Mouse (Mus musculus): ENCODE data around the gene Crip1.

DNA sequence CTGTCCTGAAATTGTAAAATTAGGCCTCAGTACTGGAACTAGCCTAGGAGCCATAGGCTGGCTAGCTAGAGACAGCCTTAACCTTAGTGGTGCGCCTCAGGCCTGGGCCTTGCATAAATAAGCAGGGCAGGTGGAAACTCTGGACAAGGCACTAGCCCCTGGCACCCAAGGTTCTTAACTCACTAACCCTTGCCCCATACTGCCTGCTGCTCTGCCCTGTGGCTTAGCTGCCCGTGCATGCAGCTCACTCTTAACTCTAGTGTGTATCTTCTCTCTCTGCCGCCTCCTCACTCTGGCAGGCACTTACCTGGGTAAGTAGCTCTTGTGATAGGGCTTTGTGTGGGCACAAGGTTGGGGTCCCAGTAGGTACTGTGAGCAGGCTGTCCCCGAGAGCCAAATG lies 11.6 kb upstream of the Crip1 start:
- TF ChIP-seq CTCF (IDR thresholded peaks at IDR 0.05; ENCODE audit: control insufficient read depth, insufficient read depth, insufficient read length) (no peak), MYOG (IDR thresholded peaks at IDR 0.05; ENCODE audit: control insufficient read depth, extremely low read depth, insufficient read length) (no peak), MYOD1 (IDR thresholded peaks at IDR 0.05; ENCODE audit: control insufficient read depth, insufficient read length, low read depth) (no peak), CEBPB (IDR thresholded peaks at IDR 0.05; ENCODE audit: low read depth) (no peak), USF1 (IDR thresholded peaks at IDR 0.05; ENCODE audit: low read depth) (no peak), MAX (IDR thresholded peaks at IDR 0.05) (no peak)
